Mouse (Mus musculus) stomach, embryonic 15.5 days (tissue): ENCODE measurements around the gene Dbil5. TPM values are rescaled to one million over a fixed set of nuclear protein-coding genes. Genes with fewer than 3 reads are reported as not detected.

Source experiments
- ATAC-seq: fragments of 200-750 bp; cut with Nextera tagmentation; 2 replicates; pipeline ENCODE4 v1.8.0; 2017; ENCODE audit warnings: low read depth, moderate number of reproducible peaks, moderate TSS enrichment; ENCODE audit not compliant: insufficient read depth, low FRiP score
- H3K27ac ChIP-seq: fragments of 300-500 bp; sonication (generic); 2 replicates; pipeline ENCODE4 v1.5.1; 2015; ENCODE audit warnings: mild to moderate bottlenecking, inconsistent platforms
- H3K27me3 ChIP-seq: fragments of 300-500 bp; sonication (generic); replicated peaks from 2 replicates; pipeline ENCODE4 v1.6.1; 2015; ENCODE audit warnings: inconsistent platforms
- H3K36me3 ChIP-seq: fragments of 300-500 bp; sonication (generic); 2 replicates; pipeline ENCODE4 v1.6.1; 2015; ENCODE audit warnings: inconsistent platforms
- H3K4me1 ChIP-seq: fragments of 300-500 bp; sonication (generic); 2 replicates; pipeline ENCODE4 v1.6.1; 2015; ENCODE audit warnings: inconsistent platforms
- H3K4me2 ChIP-seq: fragments of 300-500 bp; sonication (generic); 2 replicates; pipeline ENCODE4 v1.6.1; 2015; ENCODE audit warnings: mild to moderate bottlenecking, inconsistent platforms
- H3K4me3 ChIP-seq: fragments of 300-500 bp; sonication (generic); replicated peaks from 2 replicates; pipeline ENCODE4 v1.5.1; 2015; ENCODE audit warnings: inconsistent platforms
- H3K9ac ChIP-seq: fragments of 300-500 bp; sonication (generic); 2 replicates; pipeline ENCODE4 v1.6.1; 2015; ENCODE audit warnings: inconsistent platforms
- H3K9me3 ChIP-seq: fragments of 300-500 bp; sonication (generic); 2 replicates; pipeline ENCODE4 v1.6.1; 2016; ENCODE audit warnings: inconsistent platforms
- WGBS: fragments of 180-500 bp; shearing (Covaris S2); methylation state at CpG from one replicate; pipeline ENCODE4 v1.1.7; 2015; 5-methylcytosine and 5-hydroxymethylcytosine counted together
- polyA plus RNA-seq: library from polyadenylated mRNA; unstranded; fragments of >200 nt; fragmentation: Nextera tagmentation; extraction: Ambion mirVana; gene quantifications from 2 replicates; pipeline ENCODE4 v1.2.1, GENCODE M21; 2015

Dbil5 gene
- 0.90 and 1.5 TPM in 2 replicates for polyA plus RNA-seq

DNA sequence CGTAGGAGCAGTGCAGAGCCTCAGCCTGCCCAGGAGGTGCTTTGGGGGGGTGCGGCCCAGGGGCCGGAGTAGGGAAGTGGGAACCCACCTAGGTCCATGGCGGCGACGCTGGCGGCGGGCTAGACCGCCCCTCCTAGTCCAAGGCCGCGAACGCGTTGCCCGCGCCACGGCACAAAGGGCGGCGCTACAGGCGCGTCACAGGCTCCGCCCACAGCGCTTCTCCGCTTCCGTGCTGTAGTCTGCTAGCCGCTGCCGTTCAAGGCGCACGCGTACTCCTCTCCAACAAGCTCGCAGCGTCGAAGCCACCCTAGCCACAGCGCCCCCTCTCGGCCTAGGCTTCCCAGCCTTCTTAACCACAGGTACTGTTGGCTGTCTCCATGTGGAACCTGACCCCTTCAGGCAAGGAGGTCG is at the start of gene Dbil5, which contains the start of gene Gemin4:
Gene Dbil5, plus strand, starts transcription at position 219 of the 411 bp plus-strand sequence.
Gene Gemin4, minus strand, starts transcription at position 275 of the 411 bp plus-strand sequence.
- peak; percentile 95 for ATAC-seq
- peak within 1 kb of the TSS; percentile 93 for H3K4me3 ChIP-seq
- no peaks in the 10 kb centered on the region for H3K9me3 ChIP-seq
- H3K27ac ChIP-seq: peak within 1 kb of the TSS; percentile 96
- H3K9ac ChIP-seq: peak within 1 kb of the TSS; percentile 82
- H3K36me3 ChIP-seq: peaks cover 15% of the 10 kb centered on the region
- no peaks in the 10 kb centered on the region for H3K27me3 ChIP-seq
- H3K4me1 ChIP-seq: no peaks in the 10 kb centered on the region
- WGBS: 0% methylated on average over 33 of the region's 35 CpGs
- peak within 1 kb of the TSS; percentile 73 for H3K4me2 ChIP-seq

GRCm38 (mm10) chr11:76168976-76169375 is 48.4 kb upstream of the Dbil5 start:
- WGBS: 74% methylated on average over 3 of the region's 3 CpGs
- H3K36me3 ChIP-seq: no peaks in the 10 kb centered on the region
- H3K27ac ChIP-seq: no peak overlapping the region
- H3K27me3 ChIP-seq: no peaks in the 10 kb centered on the region
- no peak for ATAC-seq
- no peak overlapping the region for H3K9ac ChIP-seq
- H3K4me2 ChIP-seq: no peak overlapping the region
- H3K9me3 ChIP-seq: no peaks in the 10 kb centered on the region
- no peak overlapping the region for H3K4me3 ChIP-seq
- 0 out of 2 replicates have a peak, but pooled peaks cover 2% of the 10 kb centered on the region for H3K4me1 ChIP-seq

- 55% methylated on average over 5 of the region's 5 CpGs for WGBS
- Histone ChIP-seq H3K4me3 (no peak overlapping the region), H3K4me1 (0 out of 2 replicates have a peak, but pooled peaks cover 2% of the 10 kb centered on the region), H3K9ac (no peak overlapping the region), H3K36me3 (no peaks in the 10 kb centered on the region; the same call in 1 of the 2 replicates), H3K4me2 (no peak overlapping the region), H3K9me3 (no peaks in the 10 kb centered on the region), H3K27ac (no peak overlapping the region), H3K27me3 (no peaks in the 10 kb centered on the region)
- ATAC-seq: peak; percentile 65; the same call in 1 of the 2 replicates
Measured at GRCm38 (mm10) chr11:76170207-76170606, 47.2 kb upstream of the Dbil5 start.

GRCm38 (mm10) chr11:76178726-76179494 is 38.5 kb upstream of the Dbil5 start:
- Histone ChIP-seq H3K9ac (peak overlapping the region; percentile 47), H3K36me3 (no peaks in the 10 kb centered on the region; the same call in 1 of the 2 replicates), H3K4me2 (peak overlapping the region; percentile 90), H3K4me3 (peak overlapping the region; percentile 87), H3K4me1 (peaks cover 5% of the 10 kb centered on the region; the same call in 1 of the 2 replicates), H3K27me3 (no peaks in the 10 kb centered on the region), H3K9me3 (no peaks in the 10 kb centered on the region), H3K27ac (peak overlapping the region; percentile 72)
- peak; percentile 80 for ATAC-seq
- WGBS: under 1% methylated on average over 28 of the region's 28 CpGs

GRCm38 (mm10) chr11:76179495-76180145 is 37.8 kb upstream of the Dbil5 start, which contains the start of the genes Vps53 and Fam57a:
Gene Vps53, minus strand, starts transcription at chr11:76179647.
Gene Fam57a, plus strand, starts transcription at chr11:76179671.
- H3K9ac ChIP-seq: peak within 1 kb of the TSS; percentile 53
- H3K4me2 ChIP-seq: peak within 1 kb of the TSS; percentile 90
- under 1% methylated on average over 37 of the region's 37 CpGs for WGBS
- peak within 1 kb of the TSS; percentile 87 for H3K4me3 ChIP-seq
- no peaks in the 10 kb centered on the region for H3K27me3 ChIP-seq
- H3K4me1 ChIP-seq: peaks cover 5% of the 10 kb centered on the region; the same call in 1 of the 2 replicates
- H3K9me3 ChIP-seq: no peaks in the 10 kb centered on the region
- ATAC-seq: peak; percentile 88
- no peaks in the 10 kb centered on the region; the same call in 1 of the 2 replicates for H3K36me3 ChIP-seq
- H3K27ac ChIP-seq: peak within 1 kb of the TSS; percentile 72

DNA sequence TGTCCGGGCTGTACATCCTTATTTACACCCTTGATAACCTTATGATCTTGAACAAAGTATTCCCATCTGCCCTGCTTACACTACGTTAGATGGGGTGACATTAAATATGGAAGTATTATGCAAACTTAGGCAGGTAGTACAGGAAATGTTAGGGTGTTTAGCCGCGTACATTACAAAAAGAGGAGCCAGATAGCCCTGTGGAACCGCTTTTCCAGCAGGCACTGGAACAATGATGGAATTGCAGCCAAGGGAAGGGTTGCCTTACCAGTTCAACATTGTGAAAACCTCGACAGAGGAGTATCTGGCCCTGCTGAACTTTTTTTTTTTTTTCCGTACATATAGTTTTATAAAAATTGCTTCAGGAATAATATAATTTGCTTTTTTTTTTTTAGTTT is 37.3 kb upstream of the Dbil5 start:
- Histone ChIP-seq H3K9me3 (no peaks in the 10 kb centered on the region), H3K36me3 (no peaks in the 10 kb centered on the region), H3K4me1 (peaks cover 5% of the 10 kb centered on the region; the same call in 1 of the 2 replicates), H3K4me2 (peak overlapping the region; percentile 90), H3K27me3 (no peaks in the 10 kb centered on the region), H3K4me3 (peak overlapping the region; percentile 87), H3K9ac (peak overlapping the region; percentile 53; the same call in 1 of the 2 replicates), H3K27ac (peak overlapping the region; percentile 72)
- 15% methylated on average over 7 of the region's 7 CpGs for WGBS
- ATAC-seq: no peak

GRCm38 (mm10) chr11:76183745-76184144 is 33.7 kb upstream of the Dbil5 start:
- ATAC-seq: no peak
- Histone ChIP-seq H3K36me3 (no peaks in the 10 kb centered on the region), H3K4me3 (no peak overlapping the region), H3K4me2 (no peak overlapping the region), H3K9ac (no peak overlapping the region), H3K4me1 (no peaks in the 10 kb centered on the region), H3K27me3 (no peaks in the 10 kb centered on the region), H3K9me3 (no peaks in the 10 kb centered on the region), H3K27ac (no peak overlapping the region)
- WGBS: 73% methylated on average over 4 of the region's 4 CpGs

DNA sequence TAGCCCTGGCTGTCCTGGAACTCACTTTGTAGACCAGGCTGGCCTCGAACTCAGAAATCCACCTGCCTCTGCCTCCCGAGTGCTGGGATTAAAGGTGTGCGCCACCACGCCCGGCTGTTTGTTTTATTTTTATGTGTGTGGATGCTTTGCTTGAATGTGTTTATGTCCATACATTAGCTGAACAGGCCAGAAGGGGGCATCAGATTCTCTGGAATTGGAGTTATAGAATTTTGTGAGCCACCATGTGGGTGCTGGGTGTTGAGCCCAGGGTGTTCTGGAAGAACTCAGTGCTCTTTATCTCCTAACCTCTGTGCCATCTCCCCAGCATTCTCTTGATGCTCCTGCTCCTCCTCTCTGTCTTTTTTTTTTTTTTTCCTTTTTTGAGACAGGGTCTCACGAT is 30.5 kb upstream of the Dbil5 start:
- Histone ChIP-seq H3K9me3 (no peaks in the 10 kb centered on the region), H3K9ac (no peak overlapping the region), H3K36me3 (no peaks in the 10 kb centered on the region), H3K4me2 (no peak overlapping the region), H3K27me3 (no peaks in the 10 kb centered on the region), H3K4me1 (no peaks in the 10 kb centered on the region), H3K27ac (no peak overlapping the region), H3K4me3 (no peak overlapping the region)
- ATAC-seq: no peak
- WGBS: 77% methylated on average over 6 of the region's 6 CpGs

- peak; percentile 90 for ATAC-seq
- Histone ChIP-seq H3K9ac (no peak overlapping the region), H3K9me3 (no peaks in the 10 kb centered on the region), H3K4me2 (peak overlapping the region; percentile 12; the same call in 1 of the 2 replicates), H3K27ac (peak overlapping the region; percentile 87), H3K27me3 (no peaks in the 10 kb centered on the region), H3K36me3 (no peaks in the 10 kb centered on the region), H3K4me3 (no peak overlapping the region), H3K4me1 (peaks cover 4% of the 10 kb centered on the region; the same call in 1 of the 2 replicates)
- 49% methylated on average over 8 of the region's 8 CpGs for WGBS
Measured at GRCm38 (mm10) chr11:76196275-76196976, 21.0 kb upstream of the Dbil5 start.

DNA sequence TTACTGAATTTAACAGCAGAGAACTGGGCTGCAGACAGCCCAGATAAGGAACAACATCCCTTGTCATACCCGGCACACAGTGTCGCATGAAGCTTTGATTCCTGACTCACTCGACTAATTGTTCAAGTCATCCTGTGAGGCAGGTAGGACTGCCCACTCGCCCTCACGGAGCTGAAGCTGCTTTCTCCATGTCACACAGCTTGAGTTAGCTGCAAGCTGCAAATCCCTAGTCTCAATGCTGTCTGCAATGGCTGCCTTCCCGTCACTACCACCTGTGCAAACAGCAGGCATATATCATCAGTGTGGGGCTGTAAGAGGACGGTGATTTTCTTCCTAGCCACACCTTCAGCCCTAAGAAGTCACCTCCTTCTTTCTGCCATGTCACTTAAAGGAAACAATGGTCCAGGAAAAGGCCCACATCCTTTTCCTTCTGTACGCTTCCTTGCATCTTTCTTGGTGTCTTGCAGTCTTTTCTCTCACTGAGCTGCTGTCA is 20.4 kb upstream of the Dbil5 start:
- H3K4me3 ChIP-seq: no peak overlapping the region; the same call in 1 of the 2 replicates
- WGBS: 35% methylated on average over 8 of the region's 8 CpGs
- peak overlapping the region; percentile 87 for H3K27ac ChIP-seq
- no peaks in the 10 kb centered on the region for H3K9me3 ChIP-seq
- ATAC-seq: no peak
- no peaks in the 10 kb centered on the region for H3K27me3 ChIP-seq
- H3K9ac ChIP-seq: no peak overlapping the region
- H3K36me3 ChIP-seq: no peaks in the 10 kb centered on the region
- H3K4me1 ChIP-seq: peaks cover 4% of the 10 kb centered on the region; the same call in 1 of the 2 replicates
- peak overlapping the region; percentile 12; the same call in 1 of the 2 replicates for H3K4me2 ChIP-seq
